Mouse (Mus musculus) adrenal gland, postnatal 4 days (tissue): ENCODE data around the gene Gm44. TPM values are rescaled to one million over a fixed set of nuclear protein-coding genes. Genes with fewer than 3 reads are reported as not detected.
"Not testable (repeated sequence)": the region's sequence is repeated elsewhere in the genome, so short reads cannot be mapped to it uniquely, and the experiment has no call there.

Experiments used
- DNase-seq, 2 experiments: peaks; one replicate each; pipeline ENCODE4 v3.0.0; 2021 to 2022; ENCODE audit warnings: low spot score in 2 of 2, mixed read lengths in 2 of 2
- long read RNA-seq, 2 experiments: library from polyadenylated mRNA; stranded (forward); transcript quantifications; one replicate each; pipeline ENCODE4 v2.0.0; 2021
- total RNA-seq, 2 experiments: library from RNA; stranded (reverse); gene quantifications; 2 replicates each; pipeline ENCODE4 v1.2.3; 2021

Gene Gm44
- not detected for total RNA-seq
- long read RNA-seq, experiment 1 = 0 reads
- long read RNA-seq, experiment 2 = 0 reads

GRCm38 (mm10) chrX:90891842-90892241 is at the start of gene Gm44:
TSS of gene Gm44 (plus strand) at chrX:90892142.
- no peak for DNase-seq

GRCm38 (mm10) chrX:90927989-90928388 is 36.0 kb downstream of the Gm44 start:
- DNase-seq = no peak

GRCm38 (mm10) chrX:90938211-90938610 is 46.3 kb downstream of the Gm44 start:
- not testable (repeated sequence) for DNase-seq
